Mouse (Mus musculus): ENCODE results near the gene Nfic. TPM values are rescaled to one million over a fixed set of nuclear protein-coding genes. Genes with fewer than 3 reads are reported as not detected.
"Not testable (repeated sequence)": the region's sequence is repeated elsewhere in the genome, so short reads cannot be mapped to it uniquely, and the experiment has no call there.

Gene Nfic
- total RNA-seq, 1 experiment from 2014 or later, result 129 TPM

DNA sequence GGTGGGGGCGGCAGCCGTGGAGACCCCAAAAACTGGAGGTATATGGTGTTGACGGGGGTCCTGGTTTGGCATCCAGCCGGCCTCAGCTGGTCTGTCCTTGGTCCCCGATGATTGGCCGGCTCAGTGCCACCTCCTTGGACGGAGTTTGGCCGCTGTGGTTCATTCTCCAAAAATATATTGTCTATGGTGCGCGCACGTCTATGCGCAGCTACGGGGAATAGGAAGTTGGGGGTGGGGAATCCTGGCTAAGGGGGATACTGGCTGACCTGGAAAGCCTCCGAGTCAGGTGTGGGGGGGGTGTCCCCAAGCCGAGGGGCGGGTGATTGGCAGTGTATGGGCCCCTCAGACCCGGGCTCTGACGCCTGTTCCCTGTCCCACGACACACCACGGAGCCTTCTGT lies 5.0 kb upstream of the Nfic start:
- DNase-seq, result no peak

DNA sequence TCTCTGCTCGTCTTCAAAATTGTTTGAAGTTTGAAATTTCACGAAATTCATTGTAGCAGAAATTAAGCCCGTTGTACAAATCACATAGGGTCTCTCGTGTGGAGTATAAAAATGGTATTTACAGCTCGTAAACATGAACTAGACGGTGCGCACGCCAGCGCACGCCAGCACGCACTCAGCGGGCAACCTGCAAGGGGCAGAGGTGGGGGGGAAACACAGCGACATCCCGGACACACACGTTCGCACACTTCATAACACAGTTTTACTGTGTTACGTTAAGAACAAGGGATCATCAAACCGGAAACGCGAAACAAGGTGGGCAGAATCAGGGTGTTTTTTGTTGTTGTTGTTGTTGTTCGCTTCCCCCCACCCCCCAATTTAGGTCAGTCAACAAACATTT lies 4.0 kb upstream of the Nfic start:
- no peak for DNase-seq

DNA sequence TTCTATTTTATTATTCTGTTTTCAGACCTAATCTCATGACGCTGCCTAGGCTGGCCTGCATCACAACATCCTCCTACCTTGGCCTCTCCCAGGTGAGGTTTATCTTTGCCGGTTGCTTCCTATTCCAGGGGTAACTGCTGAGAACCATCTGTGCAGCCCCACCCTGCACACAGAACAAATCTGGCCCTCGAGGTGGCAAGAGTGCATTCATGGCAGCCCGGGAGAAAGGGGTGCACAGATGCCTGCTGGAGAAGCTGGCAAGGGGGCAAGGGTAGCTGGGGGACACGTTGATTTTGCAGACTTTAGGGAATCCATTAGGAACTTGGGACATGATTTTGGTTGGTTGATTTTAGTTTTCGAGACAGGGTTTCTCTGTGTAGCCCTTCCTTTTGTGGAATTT lies 2.8 kb upstream of the Nfic start:
- no peak for DNase-seq

DNA sequence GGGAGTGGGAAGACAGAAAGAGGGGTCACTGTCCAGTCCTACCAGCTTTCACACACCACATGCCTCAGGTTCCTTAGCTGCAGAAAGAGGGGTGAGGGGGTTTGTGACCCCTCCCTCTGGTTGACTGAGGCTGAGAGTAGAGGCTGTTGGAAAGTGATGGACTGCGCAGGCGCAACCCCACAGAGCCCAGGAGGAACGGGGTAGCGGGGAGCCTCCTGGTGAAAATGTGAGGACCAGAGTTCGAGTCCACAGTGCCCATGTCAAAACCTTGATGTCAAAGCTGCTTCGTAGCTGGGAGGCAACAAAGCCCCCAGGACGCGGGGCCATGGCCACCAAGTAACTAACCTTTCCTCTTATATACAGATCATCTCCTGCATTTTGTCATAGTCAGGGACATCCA lies 2.2 kb upstream of the Nfic start:
- no peak for DNase-seq

DNA sequence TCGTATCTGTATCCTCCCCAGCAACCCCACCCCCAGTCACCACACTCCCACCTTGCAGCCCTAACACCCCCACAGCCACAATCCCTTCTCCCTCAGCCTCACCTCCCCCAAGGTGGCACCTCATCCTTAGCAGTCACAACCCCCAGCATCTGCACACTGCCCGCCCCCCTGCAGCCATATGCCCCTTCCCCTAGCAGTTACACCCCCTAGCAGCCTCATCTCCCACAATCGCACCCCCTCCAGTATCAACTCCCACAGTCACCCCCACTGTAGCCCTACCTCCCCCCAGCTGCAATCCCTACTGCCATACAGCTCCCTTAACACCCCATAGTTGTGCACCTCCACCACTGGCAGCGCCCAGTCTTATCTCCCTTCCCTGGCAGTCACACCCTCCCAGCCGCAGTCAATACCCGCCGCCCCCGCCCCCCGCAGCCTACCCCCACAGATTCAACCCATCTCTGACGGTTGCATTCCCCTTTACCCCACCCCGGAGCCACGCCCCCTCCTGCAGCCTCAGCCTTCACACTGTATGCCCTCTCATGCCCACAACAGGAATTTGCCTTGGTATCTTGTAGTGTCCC lies 1.6 kb upstream of the Nfic start:
- DNase-seq, result no peak

DNA sequence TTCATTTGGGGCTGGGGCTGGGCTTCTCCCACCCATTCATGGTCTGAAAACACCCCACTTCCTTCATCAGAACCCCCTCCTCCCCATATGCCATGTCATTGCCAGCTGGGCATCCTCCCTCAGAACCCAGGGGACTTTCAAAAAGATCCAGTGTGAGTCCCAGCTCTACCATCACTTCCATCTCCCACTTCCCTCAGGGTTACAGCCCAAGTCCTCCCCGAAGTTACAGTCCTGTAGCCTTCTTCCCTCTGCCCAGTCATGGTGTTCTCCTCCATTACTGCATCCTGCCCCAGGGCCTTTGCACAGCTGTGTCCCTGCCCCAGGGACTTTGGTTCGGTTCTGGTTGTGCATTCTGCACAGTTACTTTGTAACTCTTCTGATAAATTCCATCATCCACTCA lies 1.3 kb downstream of the Nfic start:
- no peak for DNase-seq

DNA sequence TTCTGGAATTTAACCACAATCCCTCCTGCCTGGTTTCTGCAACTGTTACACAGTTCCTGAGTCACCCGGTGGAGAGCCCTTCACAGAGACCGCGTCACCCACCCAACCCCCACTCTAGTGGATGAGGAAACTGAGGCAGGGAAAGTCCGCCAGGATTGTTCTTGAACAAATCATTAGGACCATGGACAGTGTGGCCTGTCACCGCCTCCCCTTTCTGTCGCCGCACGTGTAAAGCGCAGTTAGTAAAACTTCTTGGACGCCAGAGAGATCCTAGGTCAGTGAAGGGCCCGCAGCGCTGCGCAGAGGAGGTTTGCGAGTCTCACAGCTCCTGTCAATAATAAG lies 2.5 kb downstream of the Nfic start:
- DNase-seq, result no peak

DNA sequence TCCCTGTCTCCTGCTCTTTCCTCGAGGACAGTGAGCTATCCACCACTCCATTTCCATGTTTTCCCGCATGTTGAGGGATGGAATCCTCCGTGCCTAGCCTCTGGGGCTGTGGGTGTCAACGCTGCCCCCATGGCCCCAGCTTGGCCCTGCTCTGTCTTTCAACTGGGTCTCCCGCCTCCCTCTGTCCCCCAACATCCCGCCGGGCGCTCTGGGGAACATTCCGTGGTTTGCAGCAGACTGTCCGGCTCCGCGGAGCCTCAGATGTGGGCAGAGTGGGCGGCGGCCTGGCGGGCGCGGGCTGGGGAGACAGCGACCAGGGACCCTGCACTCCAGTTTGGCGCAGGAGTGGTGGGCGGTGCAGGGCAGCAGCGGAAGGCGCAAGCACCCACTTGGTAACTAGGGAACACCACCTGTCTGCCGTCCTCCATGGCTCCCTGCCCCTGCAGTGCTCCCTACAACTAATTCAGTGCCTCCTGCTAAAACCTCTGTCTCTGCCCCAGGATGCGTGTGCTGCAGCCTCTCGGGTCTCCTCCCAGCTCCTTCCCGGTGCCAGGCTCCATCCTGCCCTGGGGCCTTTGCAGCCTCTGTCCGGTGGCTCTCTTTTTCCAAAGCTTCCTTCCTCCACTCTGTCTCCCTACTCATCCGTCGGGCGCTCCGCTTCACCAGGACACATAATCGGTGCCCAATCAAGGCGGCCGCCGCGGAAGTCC lies 3.0 kb downstream of the Nfic start:
- no peak for DNase-seq

DNA sequence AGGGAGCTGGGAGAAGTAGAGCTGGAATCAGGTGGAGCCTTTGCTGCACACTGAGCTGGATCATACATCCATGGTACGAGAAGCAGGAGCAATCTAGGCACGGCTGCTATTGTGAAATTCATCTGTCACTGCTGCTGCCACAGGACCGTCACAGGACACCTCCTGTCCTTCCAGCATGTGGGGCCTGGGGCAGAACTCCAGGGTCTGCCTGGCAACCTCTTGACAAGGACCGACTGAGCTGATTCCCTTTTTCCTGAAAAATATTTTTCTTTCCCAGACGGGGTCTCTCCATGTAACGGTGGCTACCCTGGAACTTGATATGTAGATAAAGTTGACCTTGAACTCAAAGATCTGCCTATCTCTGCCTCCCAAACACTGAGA lies 4.1 kb downstream of the Nfic start:
- no peak for DNase-seq

DNA sequence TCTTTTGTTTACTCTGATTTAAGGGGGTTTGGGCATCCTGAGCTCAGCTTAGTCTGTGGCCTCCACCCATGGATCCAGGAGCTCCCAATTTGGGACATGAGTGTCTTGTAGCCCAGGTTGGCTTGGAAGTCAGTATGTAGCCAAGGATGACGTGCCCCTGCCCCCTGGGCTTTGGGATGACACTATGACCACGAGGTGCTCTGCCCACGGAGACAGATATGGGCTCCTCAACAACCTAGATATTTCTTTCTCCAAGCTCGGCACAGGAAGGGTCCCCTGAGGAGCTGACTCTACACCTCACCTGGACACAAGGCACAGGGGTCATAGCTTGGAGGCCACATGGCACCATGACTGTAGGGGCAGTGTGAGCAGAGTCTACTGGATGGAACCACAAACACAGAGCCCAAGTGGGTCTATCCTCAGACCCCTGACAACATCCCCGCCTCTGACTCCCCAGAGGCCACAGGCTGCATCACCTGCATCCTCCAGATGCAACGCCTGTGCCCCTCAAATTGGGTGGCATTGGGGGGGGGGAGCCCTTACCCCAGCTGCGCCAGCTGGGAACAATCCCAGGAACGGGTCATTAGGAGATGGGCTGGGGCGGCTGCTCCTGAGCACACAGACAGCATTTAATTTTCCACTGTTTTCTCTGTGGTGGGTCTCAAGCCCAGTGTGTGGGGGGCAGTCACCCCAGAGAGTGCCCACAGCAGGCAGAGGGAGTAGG lies 4.6 kb downstream of the Nfic start:
- no peak for DNase-seq

DNA sequence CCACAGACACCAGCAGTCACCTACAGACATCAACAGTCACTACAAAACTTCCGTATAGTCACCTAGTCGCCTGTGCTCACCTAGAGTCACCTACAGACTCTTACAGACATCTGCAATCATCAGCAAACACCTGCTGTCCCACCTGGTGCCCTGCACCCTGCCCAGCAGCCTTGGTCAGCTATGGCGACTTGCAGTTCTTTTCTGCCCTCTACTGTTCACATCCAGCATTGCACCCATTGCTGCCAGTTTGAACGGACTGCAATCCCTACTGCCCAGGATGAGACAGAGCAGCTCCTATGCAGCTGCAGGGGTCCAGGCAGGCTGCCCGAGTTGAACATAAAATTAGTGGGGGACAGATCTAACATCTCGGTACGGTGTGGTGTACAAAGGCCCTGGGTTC lies 5.3 kb downstream of the Nfic start:
- DNase-seq, result peak; percentile 78

DNA sequence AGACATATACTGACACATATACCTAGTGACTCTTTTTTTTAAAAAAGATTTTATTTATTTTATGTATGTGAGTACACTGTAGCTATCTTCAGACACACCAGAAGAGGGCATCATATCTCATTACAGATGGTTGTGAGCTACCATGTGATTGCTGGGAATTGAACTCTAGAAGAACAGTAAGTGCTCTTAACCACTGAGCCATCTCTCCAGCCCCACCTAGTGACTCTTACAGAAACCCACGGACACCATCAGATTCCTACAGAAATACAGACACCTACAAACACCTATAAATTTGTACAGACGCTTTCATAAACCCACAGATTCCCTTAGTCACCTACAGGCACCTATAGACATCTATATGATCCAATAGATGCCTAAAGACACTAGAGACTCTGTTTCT lies 9.9 kb downstream of the Nfic start:
- DNase-seq, result not testable (repeated sequence)

DNA sequence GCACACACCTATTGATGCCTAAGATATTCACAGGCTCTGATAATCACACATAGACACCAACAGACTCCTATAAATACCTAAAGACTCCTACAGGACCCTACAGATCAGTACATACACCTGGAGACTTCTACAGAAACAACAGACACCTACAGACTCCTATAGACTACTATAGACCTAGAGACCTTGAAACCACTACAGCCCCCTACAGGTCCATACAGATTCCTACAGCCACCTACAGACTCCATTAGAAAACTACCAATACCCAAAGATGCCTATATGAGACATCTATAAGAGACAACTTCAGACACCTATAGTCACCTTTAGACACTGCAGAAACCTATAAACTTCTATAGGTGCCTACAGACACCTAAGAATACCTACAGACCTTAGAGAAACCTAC lies 14.4 kb downstream of the Nfic start:
- DNase-seq, result no peak

DNA sequence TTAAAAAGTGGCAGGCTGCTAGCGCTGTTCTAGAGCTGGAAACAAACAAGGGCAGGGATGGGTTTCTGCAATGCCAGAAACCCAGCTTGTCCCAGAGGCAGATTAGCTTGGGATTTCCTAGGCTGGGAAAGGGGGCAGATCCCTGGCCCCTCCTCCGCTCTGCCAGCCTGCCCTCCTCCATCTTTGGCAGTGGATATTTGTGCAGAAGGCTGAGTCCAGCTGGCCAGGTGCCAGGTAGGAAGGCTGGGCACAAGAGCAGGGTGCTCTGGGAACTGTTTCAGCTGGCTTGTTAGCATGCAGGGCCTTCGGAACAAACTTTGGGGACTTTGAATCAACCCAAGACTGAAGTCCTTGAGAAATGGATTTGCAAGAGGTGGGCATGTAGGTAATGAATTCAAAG lies 20.0 kb downstream of the Nfic start:
- peak; percentile 85 for DNase-seq

DNA sequence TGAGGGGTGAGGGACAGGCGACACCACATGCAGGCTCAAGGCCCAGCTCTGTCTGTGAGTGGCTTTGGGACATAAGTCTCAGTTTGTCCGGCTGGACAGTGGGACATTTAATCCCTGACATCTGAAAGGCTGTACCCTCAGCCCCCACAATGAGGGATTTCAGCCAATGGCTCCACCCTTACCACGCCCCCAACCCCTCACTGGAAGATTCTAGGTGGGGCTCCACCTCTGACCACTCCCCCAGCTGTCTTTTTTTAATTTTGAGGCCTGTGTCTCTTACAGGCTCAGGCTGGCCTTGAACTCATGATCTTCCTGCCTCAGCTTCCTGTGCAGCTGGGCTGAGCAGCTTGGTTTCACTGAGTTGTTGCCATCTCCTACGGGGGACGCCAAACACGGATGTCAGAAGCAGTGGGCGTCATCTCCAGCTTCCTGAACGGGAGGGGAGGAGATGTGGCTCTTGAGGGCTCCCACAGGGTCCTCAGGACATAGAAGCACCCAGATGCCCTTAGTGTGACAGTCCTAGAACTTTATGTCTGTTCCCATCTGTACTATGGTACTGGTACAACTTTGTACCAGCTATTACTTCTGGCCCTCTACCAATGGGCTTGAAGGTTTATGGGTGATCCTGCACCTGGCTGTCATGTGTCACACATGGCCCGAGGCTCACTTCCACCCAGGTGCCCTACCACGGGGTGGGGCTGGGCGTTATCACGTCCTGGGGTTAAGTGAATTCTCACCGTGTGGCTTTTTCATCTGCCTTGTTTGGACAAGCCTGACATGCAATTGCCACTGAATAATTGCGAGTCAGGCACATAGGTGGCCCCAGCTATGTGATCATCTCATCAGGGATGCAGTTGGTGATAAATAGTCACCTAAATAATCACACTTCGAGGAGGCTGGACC lies 20.8 kb downstream of the Nfic start:
- DNase-seq, result no peak

DNA sequence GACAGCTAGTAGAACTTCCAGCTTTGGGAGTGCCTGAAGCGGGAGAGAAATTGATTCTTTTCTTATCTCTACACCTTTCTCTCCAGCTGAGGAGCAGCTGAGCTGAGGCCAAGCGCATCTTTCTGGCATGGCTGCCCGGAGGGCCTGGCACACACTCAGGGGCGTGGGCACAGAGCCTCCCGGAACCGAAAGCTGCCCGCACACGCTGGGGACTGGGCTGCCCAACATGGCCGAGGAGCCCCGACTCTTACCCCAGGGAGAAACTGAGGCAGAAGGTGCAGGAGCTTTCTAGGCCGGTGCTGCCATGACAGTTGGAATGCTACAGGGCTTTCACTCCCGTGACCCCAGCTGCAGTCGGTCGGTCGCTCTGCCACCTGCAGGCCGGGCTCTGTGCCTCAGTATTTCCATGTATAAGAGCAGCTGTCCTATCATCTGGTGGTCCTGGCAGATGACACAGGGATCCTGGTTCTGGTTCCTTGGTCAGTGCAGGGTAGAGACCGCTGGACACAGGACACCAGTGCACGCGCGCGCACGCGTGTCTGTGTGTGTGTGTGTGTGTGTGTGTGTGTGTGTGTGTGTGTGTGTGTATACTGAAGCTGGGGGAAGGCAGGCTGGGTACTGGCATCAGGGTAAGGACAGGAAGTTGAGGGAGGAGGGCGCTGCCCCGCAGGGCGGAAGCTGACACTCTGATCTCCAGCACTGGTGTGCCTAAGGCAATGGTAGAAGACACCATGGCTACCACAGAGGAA lies 21.7 kb downstream of the Nfic start:
- DNase-seq, result no peak

DNA sequence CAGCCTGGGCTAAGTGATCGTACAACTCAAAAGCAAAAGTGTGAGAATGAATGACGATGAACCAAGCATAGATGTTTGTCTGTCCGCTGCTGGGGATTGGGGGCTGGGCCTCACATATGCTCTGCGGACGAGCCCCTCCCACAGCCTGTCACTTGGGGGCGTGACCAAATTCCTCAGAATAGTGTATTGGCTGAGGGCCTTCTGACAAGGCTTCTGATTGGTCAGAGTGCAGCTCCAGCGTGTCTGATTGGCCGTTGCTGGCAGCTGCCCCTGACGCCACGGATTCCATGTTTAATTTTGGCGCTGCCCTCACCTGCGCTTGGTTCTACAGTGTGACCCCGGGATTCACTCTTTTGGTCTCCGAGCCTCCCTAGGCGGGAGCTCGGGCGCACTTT lies 22.6 kb downstream of the Nfic start:
- DNase-seq, result peak; percentile 84

DNA sequence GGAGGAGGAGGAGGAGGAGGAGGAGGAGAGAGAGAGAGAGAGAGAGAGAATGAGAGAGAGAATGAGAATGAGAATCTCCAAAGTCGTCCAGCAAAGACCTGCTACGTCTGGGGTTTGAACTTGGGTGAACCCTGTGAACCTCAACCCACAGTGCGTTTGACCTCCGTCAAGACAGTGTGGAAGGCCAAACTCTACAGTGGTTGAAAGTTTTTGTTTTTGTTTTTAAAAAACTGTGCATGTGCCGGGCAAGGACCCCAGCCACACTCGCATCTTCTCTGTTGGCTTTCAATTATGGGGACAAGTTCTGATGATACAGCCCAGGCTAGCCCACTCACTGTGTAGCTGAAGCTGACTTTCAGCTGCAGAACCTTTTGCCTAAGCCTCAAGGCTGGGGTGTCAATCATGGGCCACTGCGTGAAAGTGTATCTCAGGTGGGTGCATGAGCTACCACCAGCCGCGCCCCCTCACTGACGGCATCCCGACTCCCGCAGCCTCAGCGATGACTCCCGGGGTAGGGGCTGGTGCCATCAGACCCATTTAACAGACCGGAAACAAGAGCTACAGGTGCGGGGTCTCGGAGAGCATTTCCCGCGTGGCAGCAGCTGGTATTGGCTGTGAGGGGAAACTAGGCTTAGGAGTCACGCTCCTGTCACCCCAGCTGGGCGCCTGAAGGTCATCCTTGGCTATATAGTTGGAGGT lies 23.1 kb downstream of the Nfic start:
- no peak for DNase-seq

DNA sequence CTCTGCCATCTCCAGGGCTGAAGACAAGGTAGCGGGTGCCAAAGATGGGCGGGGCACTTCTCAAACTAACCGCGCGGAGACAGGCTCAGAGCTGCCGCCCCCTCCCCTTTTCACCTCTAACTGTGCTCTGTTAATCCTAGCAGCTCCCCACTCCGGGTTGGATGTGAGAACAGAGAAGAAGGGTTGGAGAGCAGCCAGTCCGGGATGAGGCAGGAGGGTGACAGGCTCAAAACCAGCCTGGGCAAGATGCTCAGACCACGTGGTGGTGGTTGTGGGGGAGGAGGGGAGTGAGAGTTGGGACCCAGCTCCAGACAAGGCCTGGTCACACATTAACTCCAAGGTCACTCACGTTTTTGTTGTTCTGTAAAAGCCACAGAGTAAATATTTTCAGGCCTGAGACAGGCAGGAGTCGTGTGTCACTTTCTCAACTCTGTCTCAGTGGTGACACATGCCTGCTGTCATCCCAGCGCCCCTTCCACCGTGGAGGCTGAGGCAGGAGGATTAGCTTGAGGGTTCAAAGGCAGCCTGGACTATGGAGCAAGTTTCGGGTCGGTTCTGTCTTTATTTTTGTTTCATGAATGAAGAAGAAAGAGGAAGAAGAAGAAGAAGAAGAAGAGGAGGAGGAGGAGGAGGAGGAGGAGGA lies 23.8 kb downstream of the Nfic start:
- DNase-seq, result no peak

DNA sequence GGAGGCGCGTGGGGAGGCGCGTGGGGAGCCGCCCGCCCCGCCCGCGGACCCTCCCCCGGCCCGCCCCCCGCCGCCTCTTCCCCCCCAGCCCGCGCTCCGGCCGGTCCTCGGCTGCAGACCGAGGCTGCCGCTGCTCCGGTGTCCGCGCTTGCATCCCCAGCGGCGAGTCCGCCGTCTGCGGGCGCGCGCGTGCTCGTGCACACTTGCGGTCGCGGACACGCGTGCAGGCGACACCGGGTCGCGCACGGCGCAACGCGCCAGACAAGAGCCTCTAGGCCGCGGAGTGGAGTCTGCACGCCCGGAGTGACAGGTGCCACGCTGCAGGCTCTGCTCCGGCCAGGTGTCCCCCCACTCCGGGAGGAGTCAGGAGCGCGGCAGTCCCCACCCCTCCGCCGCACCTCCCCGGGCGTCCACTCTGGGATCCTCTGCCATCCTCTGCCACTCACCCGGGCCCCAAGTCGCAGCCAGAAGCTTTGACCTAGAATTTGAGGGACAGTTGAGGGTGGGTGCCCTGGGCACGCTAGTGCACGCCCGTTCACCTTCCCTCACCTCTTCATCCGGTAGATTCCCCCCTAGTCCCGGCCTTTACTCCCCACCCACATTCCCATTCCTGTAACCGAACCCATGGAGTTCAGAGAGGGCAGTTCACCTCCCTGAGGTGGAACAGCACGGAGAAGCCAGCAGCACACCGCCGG lies 24.5 kb downstream of the Nfic start:
- peak; percentile 71 for DNase-seq
